12 mouse cellular contexts compared by ENCODE assay signal in the genomic region with DNA sequence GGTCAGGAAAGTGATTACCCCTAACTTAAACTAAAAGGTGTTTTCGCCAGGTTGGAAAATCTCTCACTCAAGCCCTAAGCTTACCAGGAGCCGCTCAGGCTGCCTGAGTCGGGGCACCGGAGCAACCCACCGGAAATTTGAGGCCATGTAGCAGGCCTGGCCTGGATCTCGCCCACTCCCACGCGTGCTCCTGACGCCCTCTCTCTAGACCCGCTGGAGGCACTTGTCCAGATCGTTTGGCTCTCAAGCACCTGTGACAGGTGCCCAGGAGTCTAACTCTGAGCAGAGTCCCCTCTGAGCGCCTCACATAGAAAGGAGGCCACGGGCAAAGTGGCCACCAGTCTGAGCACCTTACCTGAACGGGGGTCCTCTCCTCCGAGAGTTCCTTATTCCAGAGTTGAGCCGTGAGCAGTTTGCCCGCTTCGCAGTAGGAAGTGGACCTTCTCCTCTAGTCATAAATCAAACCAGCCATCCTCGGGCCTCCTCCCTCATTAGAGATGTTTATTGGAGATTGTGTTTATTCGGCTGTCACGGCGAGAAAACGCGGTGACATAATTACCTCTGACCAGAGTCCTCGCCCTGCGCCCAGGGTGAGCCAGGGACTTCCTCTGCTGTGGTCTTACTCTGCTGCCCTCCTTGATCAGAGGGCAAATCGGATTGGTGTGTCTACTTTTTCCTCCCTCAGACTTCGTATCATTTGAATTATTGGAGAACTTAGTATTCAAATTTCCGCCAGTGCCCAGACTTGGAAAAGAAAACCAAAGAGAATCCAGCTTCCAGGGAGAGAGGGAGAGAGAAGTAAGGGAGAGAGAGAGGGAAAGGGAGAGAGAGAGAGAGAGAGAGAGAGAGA. TPM values are rescaled to one million over a fixed set of nuclear protein-coding genes. Genes with fewer than 3 reads are reported as not detected.
A peak's percentile ranks its signal among the peaks of the same experiment; 100 is the strongest.
DNase-seq lines count a peak whose midpoint lies in the region; ATAC-seq lines count a peak whose summit lies in the region.
"Had no signal": no experiment of that assay in that cellular context is flagged by ENCODE, and none has a peak within 500 bp of the region (broad histone marks: within the 10 kb centered on the region; RNA-seq: fewer than 3 reads in every experiment).

No protein-coding gene starts in this region.

- H3K9ac ChIP-seq in forebrain, embryonic 12.5 days = peak overlapping the region; percentile 97
- H3K9ac ChIP-seq in limb, embryonic 11.5 days (ENCODE audit: low read length) = no peak overlapping the region

- WGBS in forebrain, embryonic 12.5 days = 2% methylated on average over 29 of the region's 29 CpGs
- 1% methylated on average over 29 of the region's 29 CpGs for WGBS in limb, embryonic 11.5 days

- peaks cover 92% of the 10 kb centered on the region for H3K27me3 ChIP-seq in forebrain, embryonic 12.5 days
- peaks cover 99% of the 10 kb centered on the region for H3K27me3 ChIP-seq in limb, embryonic 11.5 days (ENCODE audit: control insufficient read depth, insufficient read depth, low read length)

- H3K4me1 ChIP-seq in forebrain, embryonic 12.5 days = peaks cover 65% of the 10 kb centered on the region
- peaks cover 9% of the 10 kb centered on the region; the same call in 1 of the 2 replicates for H3K4me1 ChIP-seq in limb, embryonic 11.5 days (ENCODE audit: control insufficient read depth, insufficient read depth, low read length)

- no peak for ATAC-seq in cerebellum, adult (ENCODE audit: insufficient number of reproducible peaks, low FRiP score, low TSS enrichment)
- no peak for ATAC-seq in forebrain, embryonic 12.5 days (ENCODE audit: low FRiP score)
- no peak for ATAC-seq in limb, embryonic 11.5 days (ENCODE audit: insufficient number of reproducible peaks, low FRiP score, low TSS enrichment, low read depth)

- peak; percentile 45 for DNase-seq in cerebellum, adult 11 months
- DNase-seq in limb, embryonic 11.5 days (ENCODE audit: low spot score) = peak; percentile 50
- DNase-seq in retina, postnatal 1 day = peak; percentile 80
- DNase-seq in kidney, postnatal 10 days = no peak
- no peak for DNase-seq in thymus, adult 18-20 months
- no peak for DNase-seq in adrenal gland, adult 8-10 months
- DNase-seq: right cerebral cortex, adult 18-20 months; thymus, postnatal 36 days had no signal

- peak overlapping the region; percentile 73 for H3K4me2 ChIP-seq in forebrain, embryonic 12.5 days
- H3K4me2 ChIP-seq in limb, embryonic 11.5 days (ENCODE audit: low read depth, severe bottlenecking) = no peak overlapping the region

- peak overlapping the region; percentile 80 for H3K4me3 ChIP-seq in forebrain, embryonic 12.5 days (replicated peaks)
- H3K4me3 ChIP-seq in limb, embryonic 11.5 days (ENCODE audit: low read depth, low read length) = no peak overlapping the region

- peak overlapping the region; percentile 96 for H3K27ac ChIP-seq in forebrain, embryonic 12.5 days
- no peak overlapping the region for H3K27ac ChIP-seq in limb, embryonic 11.5 days (replicated peaks; ENCODE audit: low read depth, low read length)

- no peaks in the 10 kb centered on the region for H3K9me3 ChIP-seq in forebrain, embryonic 12.5 days
- no peaks in the 10 kb centered on the region for H3K9me3 ChIP-seq in limb, embryonic 11.5 days (ENCODE audit: control insufficient read depth, low read length)

- H3K36me3 ChIP-seq in forebrain, embryonic 12.5 days (replicated peaks) = no peaks in the 10 kb centered on the region
- H3K36me3 ChIP-seq in limb, embryonic 11.5 days (ENCODE audit: control insufficient read depth, insufficient read depth, low read length) = no peaks in the 10 kb centered on the region

RNA-seq across cellular contexts. Expression of a gene that starts 1.4 kb away (rescaled TPM):
- polyA plus RNA-seq in forebrain, embryonic 12.5 days (2016; fragmentation: Nextera tagmentation; extraction: Ambion mirVana) = 110 and 111 TPM in 2 replicates
- 0.11 and 0.23 TPM in 2 replicates for polyA plus RNA-seq in limb, embryonic 11.5 days (2014; fragmentation: Nextera tagmentation; extraction: Ambion mirVana)
- not detected for total RNA-seq in adrenal gland, adult 8-10 months (2022)
- total RNA-seq: heart, adult 8-10 months had no signal
- polyA plus RNA-seq: lung, embryonic 16.5 days had no signal

Comparison
In these comparisons a context has a peak if more than half of its experiments do, and no peak if none do; other contexts are left out.
1. DNase-seq: peak in cerebellum, adult 11 months (single experiment), limb, embryonic 11.5 days (single experiment) and retina, postnatal 1 day (single experiment); none in kidney, postnatal 10 days (single experiment), thymus, adult 18-20 months (0 of 2) and adrenal gland, adult 8-10 months (single experiment).
2. RNA of a gene that starts 1.4 kb away (polyA plus RNA-seq): 110 to 111 TPM in forebrain, embryonic 12.5 days; 0.11 to 0.23 TPM in limb, embryonic 11.5 days; every median in the first group is over 10 times any median in the second.